Mouse (Mus musculus) cortical plate, adult 2 months (tissue): Measurements from ENCODE around the gene Nfib. TPM values are rescaled to one million over a fixed set of nuclear protein-coding genes. Genes with fewer than 3 reads are reported as not detected.

Experiments used
- H3K27ac ChIP-seq: fragments of 200-500 bp; 2 replicates; pipeline ENCODE4 v1.5.1; 2012; ENCODE audit warnings: low read length, control low read depth, inconsistent platforms; ENCODE audit not compliant: insufficient read depth
- H3K4me1 ChIP-seq: fragments of 200-500 bp; 2 replicates; pipeline ENCODE4 v1.6.1; 2011; ENCODE audit warnings: low read length; ENCODE audit not compliant: control insufficient read depth, insufficient read depth
- H3K4me3 ChIP-seq: fragments of 200-500 bp; 2 replicates; pipeline ENCODE4 v1.5.1; 2011; ENCODE audit warnings: mild to moderate bottlenecking, low read length, control low read depth; ENCODE audit not compliant: insufficient read depth
- CTCF ChIP-seq: fragments of 200-500 bp; IDR thresholded peaks from 2 replicates; pipeline ENCODE4 v1.5.1; 2011; ENCODE audit warnings: mild to moderate bottlenecking, control low read depth, low read length; ENCODE audit not compliant: insufficient read depth; ENCODE audit errors: extremely low read depth
- POLR2A ChIP-seq: fragments of 200-500 bp; IDR thresholded peaks from 2 replicates; pipeline ENCODE4 v1.6.1; 2011; ENCODE audit warnings: mild to moderate bottlenecking, low read length, control low read depth; ENCODE audit not compliant: insufficient read depth; ENCODE audit errors: extremely low read depth
- polyA plus RNA-seq: library from polyadenylated mRNA; depleted of rRNA; stranded (reverse); fragments of >200 nt; gene quantifications from 2 replicates; pipeline ENCODE4 v1.2.3, GENCODE M21; 2012; rRNA removed

Gene Nfib
- polyA plus RNA-seq = 31.8 and 34.1 TPM in 2 replicates

- Histone ChIP-seq H3K4me1 (no peaks in the 10 kb centered on the region), H3K4me3 (no peak within 1 kb of the TSS; the same call in 1 of the 2 replicates), H3K27ac (no peak within 1 kb of the TSS)
- TF ChIP-seq CTCF (no peak), POLR2A (no peak)
These were observed at the start of gene Nfib for GRCm38 (mm10) chr4:82704841-82705794. TSS of gene Nfib (minus strand) at chr4:82705750.

- no peaks in the 10 kb centered on the region for H3K4me1 ChIP-seq
- H3K4me3 ChIP-seq = no peak overlapping the region
- TF ChIP-seq POLR2A = no peak
- TF ChIP-seq CTCF = no peak
- H3K27ac ChIP-seq = no peak overlapping the region
These were observed 30.2 kb upstream of the Nfib start for GRCm38 (mm10) chr4:82735764-82736163.

GRCm38 (mm10) chr4:82734765-82735481, 29.4 kb upstream of the Nfib start:
- no peak for TF ChIP-seq POLR2A
- TF ChIP-seq CTCF = no peak
- no peaks in the 10 kb centered on the region for H3K4me1 ChIP-seq
- H3K4me3 ChIP-seq = no peak overlapping the region
- H3K27ac ChIP-seq = no peak overlapping the region

- Histone ChIP-seq H3K27ac (no peak overlapping the region), H3K4me1 (no peaks in the 10 kb centered on the region), H3K4me3 (no peak overlapping the region)
- TF ChIP-seq POLR2A = no peak
- no peak for TF ChIP-seq CTCF
These were observed 28.8 kb upstream of the Nfib start for GRCm38 (mm10) chr4:82734348-82734747.

- TF ChIP-seq POLR2A (no peak), CTCF (no peak)
- H3K4me1 ChIP-seq = no peaks in the 10 kb centered on the region
- H3K4me3 ChIP-seq = no peak overlapping the region
- H3K27ac ChIP-seq = no peak overlapping the region
These were observed 28.1 kb upstream of the Nfib start for GRCm38 (mm10) chr4:82733636-82734035.

GRCm38 (mm10) chr4:82730248-82730887, 24.8 kb upstream of the Nfib start:
- no peak overlapping the region for H3K4me3 ChIP-seq
- no peak overlapping the region for H3K27ac ChIP-seq
- TF ChIP-seq CTCF (no peak), POLR2A (no peak)
- no peaks in the 10 kb centered on the region for H3K4me1 ChIP-seq

- TF ChIP-seq POLR2A (no peak), CTCF (no peak)
- no peaks in the 10 kb centered on the region for H3K4me1 ChIP-seq
These were observed 18.5 kb upstream of the Nfib start for GRCm38 (mm10) chr4:82724058-82724457.

GRCm38 (mm10) chr4:82723048-82723447, 17.5 kb upstream of the Nfib start:
- Histone ChIP-seq H3K4me3 (no peak overlapping the region), H3K4me1 (no peaks in the 10 kb centered on the region), H3K27ac (no peak overlapping the region)
- TF ChIP-seq POLR2A (no peak), CTCF (no peak)

More at GRCm38 (mm10) chr4:82724058-82724457, 18.5 kb upstream of the Nfib start:
- Histone ChIP-seq H3K27ac (no peak overlapping the region), H3K4me3 (no peak overlapping the region)

GRCm38 (mm10) chr4:82715833-82716232, 10.3 kb upstream of the Nfib start:
- Histone ChIP-seq H3K4me1 (no peaks in the 10 kb centered on the region), H3K27ac (no peak overlapping the region), H3K4me3 (no peak overlapping the region)
- TF ChIP-seq POLR2A (no peak), CTCF (no peak)
